Mouse (Mus musculus): ENCODE data around the gene Igf2bp2.

DNA sequence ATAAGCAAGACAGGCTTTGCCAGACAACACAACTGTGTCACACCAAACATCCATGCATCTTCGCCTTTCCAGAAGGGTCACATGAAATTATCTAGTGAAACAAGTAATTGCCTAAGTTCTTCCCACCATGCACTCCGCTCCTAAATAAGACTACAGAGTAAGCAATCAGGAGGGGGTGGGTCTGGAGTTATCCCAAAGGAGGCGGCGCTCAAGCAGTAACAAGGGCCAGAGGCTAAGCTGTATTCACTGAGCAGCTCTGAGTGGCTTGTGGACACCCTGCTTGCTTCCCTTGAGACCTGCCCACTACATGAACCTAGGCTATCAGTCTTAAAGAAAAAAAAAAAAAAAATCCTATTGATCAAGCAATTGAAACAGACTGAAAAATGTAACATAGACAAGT is 44.9 kb downstream of the Igf2bp2 start:
- TF ChIP-seq POLR2A (IDR thresholded peaks at IDR 0.05; ENCODE audit: low read depth, low read length) (no peak), ELF1 (IDR thresholded peaks at IDR 0.05; ENCODE audit: low read depth, low read length) (no peak), UBTF (IDR thresholded peaks at IDR 0.05; ENCODE audit: low read depth, low read length) (no peak), RAD21 (IDR thresholded peaks at IDR 0.05; ENCODE audit: low read depth, low read length) (no peak), CHD2 (IDR thresholded peaks at IDR 0.05; ENCODE audit: low read length) (no peak), ZMIZ1 (IDR thresholded peaks at IDR 0.05; ENCODE audit: low read depth, low read length) (no peak)

All from CH12.LX (cell line).